Mouse (Mus musculus): ENCODE measurements around the gene Pard3.

The Pard3 gene

DNA sequence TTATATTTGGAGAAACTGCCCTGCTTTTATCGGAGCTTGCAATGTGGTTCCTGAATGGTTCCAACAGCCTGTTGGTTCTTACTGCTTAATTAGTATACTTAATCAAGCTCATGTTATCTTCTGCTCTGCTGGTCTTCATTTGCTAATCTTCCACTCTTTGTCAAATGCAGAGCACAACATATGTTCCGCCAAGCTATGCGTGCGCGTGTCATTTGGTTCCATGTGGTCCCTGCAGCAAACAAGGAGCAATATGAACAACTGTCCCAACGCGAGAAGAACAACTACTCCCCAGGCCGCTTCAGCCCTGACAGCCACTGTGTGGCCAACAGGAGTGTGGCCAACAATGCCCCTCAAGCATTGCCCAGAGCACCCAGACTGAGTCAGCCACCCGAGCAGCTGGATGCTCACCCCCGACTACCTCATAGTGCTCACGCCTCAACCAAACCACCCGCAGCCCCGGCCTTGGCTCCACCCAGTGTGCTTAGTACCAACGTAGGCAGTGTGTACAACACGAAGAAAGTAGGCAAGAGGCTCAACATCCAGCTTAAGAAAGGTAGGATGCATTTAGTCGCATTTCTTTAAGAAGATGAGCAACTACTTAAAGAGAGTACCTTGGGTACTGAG, 307.7 kb downstream of the Pard3 start:
- no peak for DNase-seq

DNA sequence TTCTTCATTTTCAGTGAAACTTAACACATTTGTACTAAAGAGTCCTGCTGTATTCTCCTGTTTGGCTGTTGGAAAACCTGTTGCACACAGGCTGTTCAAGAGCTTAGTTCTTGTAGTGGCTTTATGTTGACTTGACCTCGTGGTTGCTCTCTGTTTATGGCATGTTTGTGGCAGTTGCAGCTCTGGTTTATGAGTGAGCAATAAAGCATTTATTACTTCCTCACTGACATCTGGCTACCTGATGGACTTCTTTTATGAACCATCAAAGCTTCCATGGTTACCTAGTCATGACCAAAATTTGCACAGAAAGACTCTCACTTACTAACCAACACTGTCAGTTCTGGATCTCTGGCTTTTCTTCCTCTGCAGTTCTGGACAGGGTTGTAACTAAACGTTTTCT, 314.1 kb downstream of the Pard3 start:
- DNase-seq: no peak

DNA sequence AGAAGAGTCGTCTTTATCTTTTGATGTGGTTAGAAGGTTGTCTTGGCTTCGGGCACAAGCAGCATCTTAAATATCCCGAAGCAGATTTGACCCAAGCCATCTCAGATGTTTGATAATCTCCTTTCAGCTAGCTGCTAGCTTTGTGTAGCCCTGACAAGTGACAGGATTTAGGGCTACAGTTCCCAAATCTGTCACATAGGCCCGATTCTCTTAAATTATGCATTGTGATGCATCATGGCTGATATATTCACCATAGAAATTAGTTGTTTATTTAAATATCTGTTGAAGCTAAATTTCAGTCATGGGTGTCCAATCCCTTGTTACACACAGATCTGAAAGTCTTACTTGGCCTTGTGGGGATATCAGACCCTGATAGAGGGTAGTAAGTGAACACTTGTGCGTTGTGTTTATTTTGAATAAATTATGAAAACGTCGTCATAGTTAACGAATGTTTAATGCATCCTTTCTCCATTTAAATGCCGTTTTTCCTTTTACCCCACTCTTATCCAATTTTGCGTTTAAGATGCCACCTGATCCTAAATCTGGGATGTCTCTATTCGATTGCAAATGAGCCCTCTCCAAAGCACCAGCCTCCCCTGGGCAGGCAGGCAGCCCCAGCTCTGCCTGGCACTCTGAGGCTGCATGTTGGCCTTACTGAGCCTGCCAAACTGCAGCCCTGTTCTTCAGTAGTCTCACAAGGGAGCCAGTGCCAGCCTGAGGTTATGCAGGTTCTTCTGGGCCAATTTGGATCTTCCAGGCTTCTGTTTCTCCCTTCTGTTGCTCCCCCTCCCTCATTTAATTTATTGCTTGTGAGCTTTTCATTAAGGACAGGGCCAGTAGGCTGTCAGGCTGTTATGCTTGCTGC, 315.5 kb downstream of the Pard3 start:
- no peak for DNase-seq

DNA sequence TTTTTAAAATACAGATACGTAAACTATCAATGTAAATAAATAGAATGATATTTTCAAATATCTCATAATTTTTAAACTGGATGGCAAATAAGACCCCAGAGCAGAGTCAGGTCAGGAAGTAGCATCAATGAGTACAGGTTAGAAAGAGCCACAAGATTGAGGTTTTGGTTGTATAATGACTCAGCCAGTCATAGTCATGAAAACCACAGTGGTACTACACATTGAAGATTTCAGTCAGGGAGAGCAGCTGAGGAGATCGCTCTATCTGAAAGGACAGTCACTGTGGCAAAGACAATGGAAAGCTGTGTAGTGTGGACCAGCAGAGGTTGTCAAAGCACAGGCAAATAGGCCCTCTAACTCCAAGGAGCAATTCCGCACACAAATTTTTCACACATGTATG, 317.6 kb downstream of the Pard3 start:
- DNase-seq: no peak

DNA sequence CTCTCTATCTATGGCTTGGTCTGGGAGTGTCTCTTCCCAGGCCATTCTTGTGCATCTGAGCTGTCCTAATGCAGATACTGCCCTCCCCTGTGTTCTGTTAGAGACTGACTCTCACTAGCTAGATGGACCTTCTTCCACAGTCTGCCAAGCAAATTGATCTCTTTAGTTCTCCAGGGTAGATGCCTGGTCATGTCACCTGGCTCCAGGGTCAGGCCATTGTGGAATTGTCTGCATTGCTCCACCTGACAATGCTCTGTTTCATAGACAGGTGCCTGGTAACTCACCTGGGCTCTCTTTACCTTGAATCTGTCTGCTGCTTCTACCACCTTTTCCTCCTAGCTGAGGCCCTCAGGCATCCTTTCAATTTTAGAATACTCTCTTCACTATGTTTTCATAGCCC, 329.0 kb downstream of the Pard3 start:
- no peak for DNase-seq

DNA sequence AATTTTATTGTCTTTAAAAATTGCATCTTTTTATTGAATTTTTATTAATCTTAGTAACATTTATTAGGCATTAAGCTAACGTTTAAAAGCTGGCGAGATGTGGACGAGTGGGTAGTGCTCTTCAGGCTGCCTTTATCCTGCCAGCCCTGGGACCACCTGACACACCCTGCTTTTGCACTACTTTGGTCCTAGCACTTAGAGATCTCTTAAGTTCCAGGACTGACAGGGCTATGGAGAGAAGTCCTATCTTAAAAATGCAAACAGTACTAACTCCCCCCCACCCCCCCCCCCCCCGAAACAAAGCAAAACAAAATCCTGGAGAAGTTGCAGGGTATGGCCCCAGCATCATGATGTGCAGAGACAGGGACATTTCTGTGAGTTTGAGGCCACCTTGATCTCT, 331.8 kb downstream of the Pard3 start:
- no peak for DNase-seq

DNA sequence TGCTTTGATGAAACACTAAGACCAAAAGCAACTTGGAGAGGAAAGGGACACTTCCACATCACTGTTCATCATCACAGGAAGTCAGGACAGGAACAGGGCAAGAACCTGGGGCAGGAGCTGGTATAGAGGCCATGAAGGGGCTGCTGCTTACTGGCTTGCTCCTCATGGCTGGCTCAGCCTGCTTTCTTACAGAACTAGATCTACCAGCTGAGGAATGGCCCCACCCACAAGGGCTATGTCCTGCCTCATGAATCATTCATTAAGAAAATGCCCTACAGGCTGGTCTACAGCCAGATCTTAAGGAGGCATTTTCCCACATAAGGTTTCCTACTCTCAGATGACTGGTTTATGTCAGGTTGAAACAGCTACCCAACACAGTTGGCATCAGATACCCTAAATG, 342.1 kb downstream of the Pard3 start:
- DNase-seq: peak; percentile 72

DNA sequence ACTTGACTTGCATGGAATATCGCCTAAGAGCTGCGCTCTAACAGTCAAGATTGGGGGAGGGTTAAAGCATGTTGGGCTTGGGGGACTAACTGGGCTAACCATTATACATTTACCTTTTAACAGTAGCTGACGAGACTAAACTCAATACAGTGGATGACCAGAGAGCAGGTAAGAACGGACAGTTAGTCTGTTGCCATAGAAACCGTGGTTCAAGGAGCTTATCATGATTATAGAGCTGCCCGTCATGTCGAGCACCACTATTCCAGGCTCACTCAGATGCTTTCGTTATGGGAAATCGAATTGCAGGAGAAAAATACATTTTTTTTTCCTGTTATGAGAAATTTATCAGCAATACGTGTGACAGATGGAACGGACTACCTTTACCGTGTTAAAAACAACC, 346.9 kb downstream of the Pard3 start:
- DNase-seq: no peak

DNA sequence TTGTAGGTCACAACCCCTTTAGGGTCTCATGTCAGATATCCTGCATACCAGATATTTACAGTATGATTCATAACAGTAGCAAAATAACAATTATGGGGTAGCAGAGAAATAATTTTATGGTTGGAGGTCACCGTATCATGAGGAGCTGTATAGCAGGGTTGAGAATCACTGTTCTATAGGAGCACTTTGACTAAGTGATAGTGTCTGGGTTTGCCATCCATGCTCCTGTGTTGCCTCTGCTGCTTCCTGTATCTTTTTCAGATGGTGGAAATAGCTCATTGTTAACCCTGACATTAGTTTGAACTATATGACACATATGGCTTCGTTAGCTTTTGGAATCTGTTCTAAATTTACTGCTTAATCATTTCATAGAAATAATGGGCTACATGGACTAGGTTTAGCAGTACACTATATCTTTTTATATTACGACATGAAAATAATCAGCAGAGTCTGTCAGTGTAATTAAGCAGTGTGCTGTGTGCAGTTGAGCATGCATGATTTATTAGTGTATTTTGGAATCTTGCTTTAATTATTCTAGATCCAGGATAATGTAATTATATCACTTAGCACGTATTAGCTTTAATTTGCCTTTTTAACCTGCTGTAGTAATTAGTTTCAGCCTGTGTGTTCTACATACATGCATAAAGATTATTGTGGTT, 347.6 kb downstream of the Pard3 start:
- DNase-seq: no peak

DNA sequence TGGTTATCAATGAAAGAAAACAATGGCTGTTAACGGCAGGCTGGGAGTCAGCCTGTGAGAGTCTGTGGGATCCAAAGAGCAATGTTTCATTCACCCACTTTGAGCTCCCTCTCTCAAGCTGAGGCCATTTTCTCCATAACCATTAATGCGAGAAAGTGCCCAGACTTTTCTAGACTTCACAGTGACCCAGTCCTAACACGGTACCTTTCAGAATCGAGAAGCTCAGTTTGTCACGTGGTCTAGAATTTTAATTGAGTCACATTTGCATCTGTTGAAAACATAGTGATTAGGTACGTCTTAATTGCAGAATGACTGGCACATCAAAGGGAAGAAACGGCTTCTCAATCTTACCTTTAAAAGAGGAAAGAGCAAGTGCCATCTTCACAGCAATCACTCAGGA, 359.3 kb downstream of the Pard3 start:
- DNase-seq: no peak

DNA sequence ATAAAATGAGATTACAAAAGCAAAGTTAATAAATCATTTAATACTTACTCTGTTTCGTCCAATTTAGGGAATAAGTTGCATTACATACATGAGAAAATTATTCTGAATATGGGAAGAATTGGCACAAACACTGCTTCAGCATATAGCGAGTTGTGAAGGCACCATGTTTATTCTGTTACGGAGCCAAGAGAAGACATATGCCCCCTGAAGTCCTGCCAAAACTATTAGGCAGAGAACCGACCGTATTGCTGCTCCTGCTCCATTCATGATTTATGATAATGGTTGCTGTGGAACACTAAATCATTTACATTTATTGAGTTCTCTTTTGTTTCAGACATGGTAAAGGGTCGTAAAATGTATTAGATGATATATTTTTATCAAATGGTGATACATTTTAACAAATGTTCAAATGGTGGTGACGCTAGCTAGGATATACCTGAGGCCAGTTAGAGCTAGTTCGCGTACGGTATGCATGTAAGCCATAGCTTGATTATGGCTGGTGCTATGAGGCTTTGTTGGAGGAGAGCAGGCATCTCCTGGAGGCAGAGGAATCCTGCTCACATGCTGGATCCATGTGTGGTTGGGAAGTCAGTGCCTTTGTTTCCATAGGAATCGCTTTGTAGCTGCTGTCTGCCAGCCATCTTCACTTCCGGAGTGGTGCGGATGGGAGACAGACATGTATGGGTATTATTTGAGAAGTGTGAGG, 360.7 kb downstream of the Pard3 start:
- no peak for DNase-seq

DNA sequence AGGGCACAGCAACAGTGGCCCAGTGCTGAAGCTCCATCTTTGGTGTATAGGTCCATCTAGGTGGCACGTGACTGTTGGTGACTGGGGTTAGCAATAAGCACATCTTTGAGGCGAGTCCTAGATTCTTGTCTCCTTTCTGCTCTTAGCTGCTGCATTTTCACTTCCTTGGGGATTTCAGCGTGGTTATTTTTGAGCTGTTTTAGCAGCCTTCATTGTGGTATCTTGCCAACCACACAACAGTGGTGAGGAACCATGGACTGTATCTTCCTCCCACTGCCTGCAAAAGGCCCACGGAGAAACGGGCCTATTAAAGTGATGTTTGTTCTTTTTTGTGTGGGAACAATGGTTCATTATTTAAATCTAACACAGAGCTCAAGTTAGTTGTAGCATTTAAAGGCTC, 363.2 kb downstream of the Pard3 start:
- no peak for DNase-seq

DNA sequence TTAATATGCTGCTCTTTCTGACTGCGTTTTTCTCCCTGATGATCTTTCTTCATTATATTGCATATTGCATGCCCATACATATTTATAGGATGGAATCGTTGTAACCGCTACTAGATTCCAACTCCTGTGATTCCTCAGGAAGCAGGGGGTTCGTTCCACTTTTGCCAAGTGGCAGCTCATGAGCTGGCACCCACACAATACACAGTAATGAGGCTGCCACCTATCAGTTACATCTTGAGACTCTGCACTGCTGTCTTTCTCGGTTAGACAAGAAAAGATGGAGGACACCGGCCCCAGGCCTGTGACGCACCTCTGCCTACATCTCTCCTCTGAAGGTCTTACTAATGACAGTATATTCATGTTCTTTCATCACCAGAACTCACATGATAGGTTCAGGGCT, 364.3 kb downstream of the Pard3 start:
- DNase-seq: no peak

DNA sequence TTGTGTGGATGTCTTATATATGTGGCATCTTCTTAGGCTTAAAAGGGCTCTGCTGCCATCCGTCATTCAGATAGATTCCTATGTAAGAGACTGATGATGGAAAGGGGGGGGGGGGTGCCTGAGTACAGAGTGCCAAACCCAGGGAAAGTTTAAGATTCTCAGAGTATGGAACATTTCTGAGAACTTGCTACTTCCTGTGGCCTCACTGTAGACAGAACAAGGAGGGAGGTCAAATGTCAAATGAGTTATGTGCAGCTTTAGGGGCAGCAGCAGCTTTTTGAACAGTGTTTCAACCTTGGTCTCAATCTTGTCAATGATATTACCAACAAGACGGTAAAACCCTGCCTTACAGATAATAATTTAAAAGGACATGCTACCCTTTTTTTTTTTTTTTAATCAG, 367.5 kb downstream of the Pard3 start:
- no peak for DNase-seq

DNA sequence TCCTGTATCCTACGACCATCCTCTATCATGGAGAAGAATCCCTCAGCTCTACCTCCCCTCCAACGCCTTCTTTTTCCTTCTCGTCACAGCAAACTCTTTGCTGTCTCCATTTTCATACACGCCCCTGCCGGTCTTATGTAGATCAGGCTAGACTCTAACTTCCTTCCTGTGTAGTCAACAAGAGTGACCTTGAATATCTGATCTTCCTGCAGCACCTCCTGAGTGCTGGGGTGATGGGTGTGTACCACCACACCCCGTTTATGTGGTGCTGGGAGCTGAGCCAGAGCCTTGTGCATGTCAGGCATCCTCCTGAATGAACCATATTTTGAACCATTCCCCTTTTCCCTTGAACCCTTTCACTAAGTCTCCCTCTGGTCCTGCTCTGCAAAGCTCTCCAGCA, 372.3 kb downstream of the Pard3 start:
- no peak for DNase-seq

DNA sequence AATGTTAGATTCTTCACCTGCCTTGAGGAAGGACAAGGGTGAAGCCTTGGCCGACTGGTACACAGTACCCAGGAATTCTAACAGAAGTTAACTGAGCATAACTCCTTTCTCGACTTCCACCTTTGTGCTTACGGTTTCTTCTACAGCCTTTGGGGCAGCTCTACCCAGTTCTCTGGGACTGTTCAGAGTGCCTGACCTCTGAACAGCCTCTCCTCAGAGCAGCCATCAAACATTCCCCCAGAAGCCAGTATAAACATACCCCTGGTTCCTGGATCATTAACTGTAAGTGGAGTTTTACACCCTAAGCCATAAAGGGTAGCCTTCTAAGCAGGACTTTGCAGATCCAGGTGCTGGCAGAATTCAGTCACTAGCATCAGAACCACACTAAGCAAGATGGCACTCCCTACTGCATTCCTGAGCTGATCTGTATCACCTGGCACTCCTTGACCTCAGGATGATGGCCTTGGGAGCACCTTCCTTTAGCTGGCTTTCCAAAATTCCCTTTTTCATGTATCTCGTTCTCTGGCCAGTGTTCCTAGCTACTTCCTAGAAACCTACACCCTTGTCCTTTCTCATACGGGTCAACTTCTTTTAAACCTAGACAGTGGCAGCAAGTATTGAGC, 374.0 kb downstream of the Pard3 start:
- DNase-seq: peak; percentile 38

DNA sequence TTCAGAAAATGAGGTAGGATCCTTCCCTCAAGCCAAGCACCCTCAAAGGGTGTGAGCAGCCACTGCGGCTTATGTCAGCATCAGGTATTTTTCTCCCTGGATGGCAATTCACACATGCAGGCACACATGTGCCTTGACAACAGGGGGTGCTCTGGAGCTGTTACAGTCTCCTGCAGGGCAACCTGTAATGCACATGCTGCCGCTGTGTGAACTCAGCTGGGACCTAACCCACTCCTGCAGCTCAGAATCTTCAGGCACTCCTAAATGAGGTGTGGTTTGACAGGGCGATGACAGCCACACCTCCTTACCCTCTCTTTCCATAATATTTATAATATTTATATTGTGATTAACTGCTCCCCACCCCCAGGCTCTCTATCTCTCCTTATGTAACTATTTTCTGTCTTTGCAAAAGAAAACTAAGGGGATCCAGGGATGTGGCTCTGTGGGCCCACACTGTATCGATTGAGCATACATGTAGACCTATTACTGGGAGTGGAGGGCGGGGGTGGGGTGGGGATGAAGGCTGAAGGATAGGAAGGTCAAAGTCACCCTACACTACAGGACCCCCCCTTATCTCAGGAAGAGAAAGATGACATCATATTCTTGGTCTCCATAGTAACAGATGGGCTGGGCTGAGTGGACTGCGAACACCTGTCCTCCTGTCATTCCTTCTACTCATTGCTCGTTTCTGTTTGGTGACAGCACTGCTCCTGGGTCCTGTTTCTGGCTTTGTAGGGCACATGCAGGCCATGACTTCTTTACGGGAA, 375.1 kb downstream of the Pard3 start:
- peak; percentile 78 for DNase-seq

DNA sequence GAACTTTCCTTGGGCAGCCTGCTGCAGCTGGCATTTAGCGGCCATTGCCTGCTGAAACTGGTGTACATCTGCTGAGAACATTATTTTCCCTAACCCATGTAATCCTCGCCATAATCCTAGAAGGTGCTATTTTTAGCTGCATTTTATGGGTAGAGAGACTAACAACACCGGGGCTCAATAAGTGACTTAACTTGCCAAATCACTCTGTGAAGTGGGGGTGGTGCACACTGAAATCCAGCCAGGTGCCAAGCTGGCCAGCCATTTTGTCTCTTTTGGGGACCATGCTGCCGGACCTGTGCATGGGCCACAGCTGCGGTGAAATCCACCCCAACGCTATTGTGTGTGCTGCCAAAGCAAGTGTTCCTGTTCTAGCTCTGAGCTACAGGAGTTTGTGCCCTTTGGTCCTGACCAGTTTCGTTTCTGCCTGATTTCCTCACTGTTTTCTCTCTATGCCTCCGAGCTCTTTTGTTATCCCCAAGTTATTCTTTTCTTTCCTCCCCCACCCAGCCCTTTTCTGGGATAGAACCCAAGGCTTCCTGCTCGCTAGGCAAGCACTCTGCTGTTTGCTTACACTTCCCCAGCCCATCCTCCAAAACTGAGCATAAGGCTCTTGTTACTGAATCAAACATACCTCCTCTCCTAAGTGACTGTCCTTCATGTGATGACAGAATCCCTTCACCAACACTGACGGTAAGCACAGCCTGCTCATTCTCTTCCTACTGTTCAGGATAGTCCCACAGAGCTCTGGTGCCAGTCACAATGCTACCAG, 375.9 kb downstream of the Pard3 start:
- peak; percentile 64 for DNase-seq

DNA sequence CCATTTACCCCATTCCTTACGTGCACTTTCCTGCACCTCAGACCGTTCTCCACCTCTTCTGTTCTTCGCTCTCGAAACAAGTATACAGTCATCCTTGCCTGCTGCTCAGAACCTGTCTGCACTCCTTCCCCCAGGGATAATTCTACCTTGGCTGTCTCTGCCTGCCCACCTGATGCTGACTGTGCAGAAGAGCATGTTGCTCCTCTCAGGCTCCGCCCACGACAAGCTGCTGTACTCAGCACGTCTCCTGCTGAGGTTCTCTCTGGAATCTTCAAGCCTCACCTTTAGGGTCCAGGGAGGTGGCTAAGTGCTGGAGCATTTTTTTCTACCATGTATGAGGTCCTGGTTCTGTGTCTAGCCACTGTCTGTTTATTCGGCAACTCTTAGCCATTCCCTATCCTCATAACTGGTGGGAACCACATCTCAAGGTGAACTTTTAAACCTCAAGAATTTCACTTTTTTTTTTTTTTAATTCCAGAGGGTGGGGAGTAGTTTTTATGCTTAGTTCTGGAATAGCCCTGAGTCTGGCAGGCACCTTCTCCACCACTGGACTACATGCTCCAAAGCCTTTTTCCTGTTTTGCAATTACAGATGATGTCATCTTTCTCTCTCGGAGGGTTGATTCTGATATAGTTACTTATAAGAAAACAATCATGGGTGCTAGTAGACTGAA, 376.6 kb downstream of the Pard3 start:
- DNase-seq: peak; percentile 77

DNA sequence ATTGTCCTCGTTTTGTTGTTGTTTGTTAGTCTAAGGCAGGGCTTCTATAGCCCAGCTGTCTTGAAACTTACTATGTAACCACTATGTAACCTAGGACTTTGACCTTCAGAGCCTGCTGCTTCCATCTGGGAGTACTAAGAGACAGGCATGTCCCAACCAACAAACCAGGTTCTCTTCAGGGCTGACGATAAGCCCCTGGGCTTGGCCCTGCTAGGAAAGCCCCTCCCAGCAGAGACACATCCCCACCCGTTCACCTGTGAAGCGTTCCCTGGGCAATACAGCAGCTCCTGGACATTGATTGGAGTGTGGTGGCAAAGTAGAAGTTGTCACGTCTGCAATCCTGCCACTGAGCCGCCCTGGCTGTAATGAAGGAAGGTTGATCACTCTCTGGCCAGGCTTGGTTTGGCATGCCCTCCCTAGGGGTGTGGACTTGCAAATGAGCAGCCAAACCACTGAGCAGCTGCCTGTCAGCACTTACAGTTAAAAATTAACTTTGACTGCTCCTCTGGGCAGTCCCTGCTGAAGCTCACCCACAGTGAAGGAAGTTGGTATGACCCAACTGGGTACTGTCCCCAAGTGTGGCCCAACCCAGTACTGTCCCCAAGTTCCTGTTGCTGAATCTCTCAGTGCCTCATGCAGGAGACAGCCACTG, 377.3 kb downstream of the Pard3 start:
- peak; percentile 97 for DNase-seq
